Mouse (Mus musculus) common myeloid progenitor, adult 5-6 weeks (primary cell): ENCODE results near the gene 4930451I11Rik. TPM values are rescaled to one million over a fixed set of nuclear protein-coding genes. Genes with fewer than 3 reads are reported as not detected.

Experiments
- ATAC-seq: replicated peaks from 2 replicates; pipeline ENCODE4 v1.8.0; 2016; ENCODE audit warnings: low read depth, mild to moderate bottlenecking, moderate TSS enrichment, inconsistent platforms; ENCODE audit not compliant: poor library complexity, severe bottlenecking
- total RNA-seq: library from RNA; stranded (forward); fragments of 200-1000, 187-1606 nt; gene quantifications from 2 replicates; pipeline ENCODE4 v1.2.3, GENCODE M21; 2017

The 4930451I11Rik gene
- total RNA-seq, 1 experiment from 2014 or later, result not detected

DNA sequence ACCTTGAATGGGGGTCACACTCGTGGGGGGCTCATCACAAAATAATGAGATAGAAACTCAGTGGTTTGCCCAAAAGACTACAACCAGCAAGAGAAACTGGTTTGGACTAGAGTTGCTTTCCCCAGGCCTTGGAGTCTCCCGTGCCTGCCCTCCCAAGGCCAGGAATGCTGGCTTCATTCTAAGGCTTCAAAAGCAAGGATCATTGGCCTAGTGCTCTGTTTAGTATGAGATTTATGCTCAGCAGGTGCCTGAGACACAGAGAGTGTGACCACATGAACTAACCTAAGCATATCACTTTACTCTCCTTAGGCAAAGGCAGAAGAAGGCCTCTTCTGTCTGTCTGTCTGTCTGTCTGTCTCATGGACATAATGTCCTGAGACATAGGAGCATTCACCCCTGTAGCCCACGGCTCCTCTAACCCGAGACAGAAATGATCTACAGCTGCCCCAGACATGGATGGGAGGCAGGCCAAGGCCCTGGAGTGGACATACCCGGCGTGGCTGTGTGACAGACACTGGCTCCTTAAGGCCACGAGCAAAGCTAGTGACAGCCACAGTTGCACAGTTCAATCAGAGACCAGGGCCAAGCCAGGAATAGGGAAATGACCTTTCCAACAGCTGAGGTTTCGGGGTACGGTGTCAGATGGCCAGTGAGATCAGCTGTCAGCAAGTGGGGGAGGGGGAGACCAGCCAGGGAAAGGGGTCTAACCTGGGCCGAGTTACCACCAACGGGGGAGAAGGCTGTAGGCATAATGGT, 29.1 kb downstream of the 4930451I11Rik start:
- no peak for ATAC-seq

GRCm38 (mm10) chr7:126801057-126801422, 30.4 kb downstream of the 4930451I11Rik start:
- ATAC-seq, result no peak

- ATAC-seq, result no peak
These were observed 31.0 kb downstream of the 4930451I11Rik start for GRCm38 (mm10) chr7:126800269-126801056.

DNA sequence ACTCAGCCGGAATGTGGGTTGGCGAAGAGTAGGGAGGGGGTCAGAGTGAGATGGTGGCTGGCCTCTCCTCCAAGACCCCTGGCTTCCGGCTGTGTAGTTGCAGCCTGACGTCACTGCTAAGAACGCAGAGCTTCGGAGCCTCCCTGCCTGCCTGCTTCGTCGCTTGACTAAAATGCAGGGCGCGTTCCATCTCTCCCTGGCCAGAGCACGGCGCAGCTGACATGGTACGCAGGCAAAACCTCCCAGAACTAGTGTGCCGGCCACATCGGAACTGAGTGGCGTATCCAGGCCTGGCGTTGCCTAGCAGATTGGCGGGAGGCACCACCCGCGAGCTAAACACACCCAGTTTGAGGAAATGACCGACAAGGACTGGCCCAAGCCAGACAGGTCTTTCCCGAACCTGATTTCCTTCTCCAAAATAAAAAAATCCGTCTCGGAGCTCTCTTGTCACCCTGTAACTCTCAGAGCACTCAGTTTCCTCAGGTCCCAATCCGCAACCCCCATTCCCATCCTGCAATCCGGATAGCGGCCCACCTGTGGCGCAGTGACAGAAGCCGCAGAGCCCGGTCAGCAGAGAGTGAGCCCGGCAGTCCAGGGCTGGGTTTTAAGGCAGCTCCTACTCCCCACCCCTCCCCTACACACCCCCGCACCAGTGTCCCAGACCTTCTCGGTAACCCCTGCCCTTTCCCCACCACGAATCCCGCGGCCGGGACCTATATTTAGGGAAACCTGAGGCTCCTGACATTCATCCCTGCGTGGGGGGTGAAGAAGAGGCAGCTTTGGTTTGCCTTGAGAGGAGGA, 31.8 kb downstream of the 4930451I11Rik start:
- peak; percentile 58 for ATAC-seq

DNA sequence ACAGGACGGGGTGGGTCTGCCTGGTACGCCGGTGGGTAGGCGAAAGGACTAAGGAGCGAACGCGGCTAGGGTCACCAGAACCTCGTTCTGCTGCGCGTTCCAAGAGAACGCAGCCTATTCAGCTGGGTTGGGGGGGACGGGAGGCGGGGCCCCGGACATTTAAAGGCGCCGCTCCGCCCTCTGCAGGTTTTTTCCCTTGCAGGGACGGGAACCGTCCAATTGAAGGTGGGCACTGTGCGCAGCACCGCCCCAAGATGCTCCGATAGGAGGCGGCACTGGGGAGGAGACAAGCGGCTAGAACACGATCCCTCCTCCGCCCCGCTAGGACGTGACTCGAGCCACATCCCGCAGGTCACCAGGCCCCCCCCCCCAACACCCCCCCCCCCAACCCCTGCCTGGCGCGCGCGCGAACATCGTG, 32.4 kb downstream of the 4930451I11Rik start:
- peak; percentile 74 for ATAC-seq

DNA sequence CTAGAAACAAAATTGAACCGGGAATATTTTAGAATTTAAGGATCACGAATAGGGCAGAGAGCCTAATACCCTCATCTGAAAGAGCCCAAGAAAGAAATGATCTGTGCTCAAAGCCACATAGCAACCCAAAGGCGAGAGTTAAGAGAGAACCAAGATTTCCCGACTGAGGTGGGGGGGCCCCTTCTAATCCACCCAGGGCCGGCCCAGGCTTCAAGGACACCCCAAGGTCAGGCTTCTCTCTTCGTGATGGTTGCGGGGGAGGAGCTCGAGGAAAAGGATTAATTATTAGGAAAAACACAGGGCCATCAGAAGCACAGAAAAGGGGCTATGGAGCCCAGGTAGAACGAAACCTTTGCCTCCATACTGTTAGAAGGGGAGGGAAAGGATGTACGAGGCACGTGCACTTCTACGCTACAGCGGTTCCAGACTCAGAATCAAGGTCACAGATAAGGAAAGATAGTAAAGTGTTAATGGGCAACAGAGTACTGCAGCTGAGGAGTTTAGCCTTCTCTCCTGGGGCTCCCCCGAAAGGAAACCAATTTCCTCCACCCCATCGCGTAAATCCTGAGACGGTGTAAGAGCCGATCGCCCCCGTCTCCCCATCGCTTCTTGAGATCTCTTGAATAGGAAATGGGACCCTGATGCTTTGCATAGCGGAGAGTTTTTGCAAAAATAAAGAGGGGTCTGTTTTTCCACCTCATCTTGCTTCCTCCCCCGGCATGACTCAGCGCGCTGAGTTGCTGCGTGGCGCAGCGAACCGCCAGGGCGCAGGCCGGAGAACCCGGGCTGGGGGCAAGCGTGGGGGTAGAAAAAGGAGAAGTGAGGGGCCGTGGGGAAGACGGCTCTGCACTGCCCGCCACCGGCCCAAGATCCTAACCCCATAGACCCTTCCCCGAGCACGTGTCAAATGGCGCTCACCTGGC, 33.1 kb downstream of the 4930451I11Rik start:
- peak; percentile 48 for ATAC-seq

- ATAC-seq, result no peak
These were observed 33.9 kb downstream of the 4930451I11Rik start, which contains the start of gene Fam57b for GRCm38 (mm10) chr7:126797411-126798126. TSS of gene Fam57b (plus strand) at chr7:126797668.

DNA sequence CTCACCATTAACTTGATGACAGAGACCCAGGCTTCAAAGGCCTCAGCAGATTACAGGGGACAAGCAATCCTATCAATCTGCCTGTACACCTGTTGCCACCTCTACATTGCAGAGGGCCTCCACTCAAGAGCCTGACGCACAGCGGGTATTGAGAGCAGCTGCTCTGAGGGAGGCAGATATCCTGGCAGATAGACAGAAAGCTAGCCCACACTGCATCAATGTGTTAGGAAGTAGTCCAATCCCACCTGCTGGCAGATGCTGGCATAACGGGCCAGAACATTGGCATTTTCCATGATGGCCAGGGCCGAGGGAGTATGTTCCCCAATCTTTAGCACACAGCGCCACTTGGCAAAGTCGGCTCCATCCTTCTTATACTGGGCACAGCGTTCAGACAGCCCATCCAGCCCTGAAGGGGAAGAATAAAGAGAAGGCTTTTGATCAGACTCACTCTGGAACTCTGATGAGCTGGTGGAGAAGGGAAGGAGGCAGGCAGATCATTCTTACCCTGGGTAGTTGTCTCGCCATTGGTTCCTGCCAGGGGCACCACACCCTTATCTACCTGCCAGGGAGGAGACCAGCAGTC, 35.0 kb downstream of the 4930451I11Rik start:
- ATAC-seq, result no peak

- no peak for ATAC-seq
These were observed 35.8 kb downstream of the 4930451I11Rik start for GRCm38 (mm10) chr7:126795387-126796317.

DNA sequence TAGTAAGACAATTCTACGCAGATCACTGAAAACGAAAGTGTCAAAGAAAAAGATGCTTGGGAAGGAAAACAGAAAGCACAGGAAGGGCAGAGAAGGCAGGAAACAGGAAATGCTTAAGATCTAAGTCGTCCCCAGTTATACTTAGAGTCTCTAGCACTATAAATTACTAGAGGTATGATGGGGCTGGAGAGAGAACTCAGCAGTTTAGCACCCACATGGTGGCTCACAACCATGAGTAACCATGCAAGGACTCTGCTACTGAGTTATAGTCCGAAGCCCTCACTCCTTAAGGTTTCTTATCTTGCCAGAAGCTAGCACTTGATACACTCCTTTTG, 37.2 kb downstream of the 4930451I11Rik start:
- no peak for ATAC-seq

DNA sequence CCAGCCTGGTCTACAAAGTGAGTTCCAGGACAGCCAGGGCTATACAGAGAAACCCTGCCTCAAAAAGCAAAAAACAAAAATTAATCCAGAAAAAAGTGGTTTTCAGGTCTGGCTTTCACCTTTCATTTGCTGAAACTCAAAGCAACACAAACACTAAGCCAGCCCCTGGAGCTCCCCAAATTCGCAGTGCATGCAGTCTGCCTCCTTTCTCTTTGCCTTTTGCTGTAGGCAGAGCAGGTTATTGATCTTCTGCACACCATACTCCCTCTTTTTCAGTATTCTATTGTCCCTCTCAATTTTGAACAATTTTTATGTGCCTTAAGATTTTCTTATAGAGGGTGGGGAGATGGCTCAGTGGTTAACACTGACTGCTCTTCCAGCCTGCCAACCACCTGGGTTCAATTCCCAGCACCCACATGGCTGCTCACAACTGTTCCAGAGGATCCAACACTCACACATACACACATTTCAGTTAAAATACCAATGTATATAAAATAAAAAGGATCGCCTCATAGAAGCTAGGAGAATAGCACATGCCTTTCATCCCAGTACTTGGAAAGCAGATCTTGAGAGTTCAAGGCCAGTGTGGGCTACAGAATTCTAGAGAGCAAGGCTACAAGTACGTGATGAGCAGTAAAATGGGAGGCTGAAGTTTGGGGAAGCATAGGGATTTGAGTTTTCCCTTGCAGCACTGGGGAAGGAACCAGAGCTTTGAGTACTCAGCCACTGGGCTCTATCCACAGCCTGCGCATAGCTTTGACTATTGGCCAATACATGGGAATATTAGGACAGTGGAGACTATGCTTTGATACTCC, 37.8 kb downstream of the 4930451I11Rik start:
- no peak for ATAC-seq

GRCm38 (mm10) chr7:126792721-126793443, 38.6 kb downstream of the 4930451I11Rik start:
- ATAC-seq, result no peak

DNA sequence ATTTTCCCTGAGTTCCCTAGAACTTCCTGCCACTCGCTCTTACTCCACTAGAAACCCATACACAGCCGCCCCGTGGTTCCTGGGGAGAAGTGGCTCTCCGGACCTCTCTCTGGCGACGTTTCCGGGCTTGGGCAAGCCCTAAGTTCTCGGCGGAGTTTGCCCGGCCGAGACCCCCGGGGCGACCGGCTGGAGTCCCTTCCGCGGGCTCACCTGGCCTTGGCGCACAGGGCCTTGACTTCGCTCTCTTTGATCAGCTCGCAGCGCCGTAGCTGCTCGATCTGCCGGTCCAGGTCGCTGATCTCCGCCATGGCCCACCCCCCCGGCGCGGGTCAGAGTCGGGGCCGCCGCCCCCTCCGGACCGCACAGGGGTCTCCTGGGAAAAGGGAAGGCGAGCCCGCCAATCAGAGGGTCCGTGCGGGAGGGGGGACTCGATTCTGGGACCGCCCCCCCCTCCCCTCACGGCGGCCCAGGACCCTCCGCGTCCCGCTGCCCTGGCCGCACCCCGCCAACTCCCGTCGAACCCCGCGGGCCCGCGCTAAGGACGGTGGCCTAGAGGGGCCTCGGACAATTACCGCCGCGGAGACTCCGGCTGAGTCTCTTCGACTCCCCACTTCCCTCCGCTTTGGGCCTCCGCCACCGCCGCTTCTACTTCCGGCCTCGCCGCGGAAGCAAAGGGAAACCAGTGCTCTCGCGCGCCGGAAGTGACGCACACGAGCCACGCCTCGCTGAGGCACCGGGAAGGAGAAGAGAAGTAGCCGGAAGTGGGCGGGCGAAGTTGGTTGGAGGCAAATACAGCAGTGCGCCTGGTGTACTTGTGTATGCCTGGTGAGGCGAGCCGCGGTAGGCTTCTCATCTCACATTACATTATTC, 39.4 kb downstream of the 4930451I11Rik start, which contains the start of gene Ppp4c:
Gene Ppp4c, minus strand, starts transcription at position 646 of the 870 bp plus-strand sequence.
- ATAC-seq, result peak; percentile 91

GRCm38 (mm10) chr7:126789141-126789540, 42.3 kb downstream of the 4930451I11Rik start:
- ATAC-seq, result no peak

GRCm38 (mm10) chr7:126786142-126786541, 45.3 kb downstream of the 4930451I11Rik start:
- no peak for ATAC-seq
